ENCODE assay signal across 21 mouse cellular contexts in the genomic region with DNA sequence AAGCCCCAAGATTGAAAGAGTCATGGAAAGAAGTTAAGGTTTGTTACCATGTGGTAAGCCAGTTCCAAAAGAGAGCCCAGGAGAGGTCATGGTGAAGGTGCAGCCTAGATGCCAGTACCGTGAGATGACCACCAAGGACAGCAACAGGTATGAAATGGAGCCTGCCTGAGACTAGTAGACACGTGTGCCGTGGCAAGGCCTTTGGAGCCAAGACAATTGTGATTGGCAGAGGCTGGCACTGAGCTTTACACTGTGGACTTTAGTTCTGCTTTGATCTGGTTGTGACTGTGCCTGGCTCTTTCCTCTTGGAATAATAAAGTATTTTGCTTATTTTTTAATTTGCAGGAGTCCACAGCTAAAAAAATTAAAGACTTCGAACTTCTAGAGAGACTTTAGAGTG. TPM values are rescaled to one million over a fixed set of nuclear protein-coding genes. Genes with fewer than 3 reads are reported as not detected.
DNase-seq lines count a peak whose midpoint lies in the region; ATAC-seq and TF ChIP-seq lines count a peak whose summit lies in the region.
"Had no signal": no experiment of that assay in that cellular context is flagged by ENCODE, and none has a peak within 500 bp of the region (broad histone marks: within the 10 kb centered on the region; RNA-seq: fewer than 3 reads in every experiment).

No protein-coding gene starts in this region.

- H3K36me3 ChIP-seq in kidney, adult 2 months (ENCODE audit: control insufficient read depth, insufficient read depth, low read length): no peaks in the 10 kb centered on the region
- no peaks in the 10 kb centered on the region for H3K36me3 ChIP-seq in kidney, embryonic 14.5 days (ENCODE audit: control insufficient read depth, insufficient read depth, low read length)
- H3K36me3 ChIP-seq in stomach, postnatal 0 days (ENCODE audit: control insufficient read depth, insufficient read depth, low read length): no peaks in the 10 kb centered on the region
- H3K36me3 ChIP-seq: embryonic facial prominence, embryonic 10.5 days; heart, embryonic 15.5 days had no signal

- no peak overlapping the region for H3K9ac ChIP-seq in kidney, embryonic 14.5 days (ENCODE audit: low read depth, low read length)
- H3K9ac ChIP-seq in stomach, postnatal 0 days (ENCODE audit: low read length): no peak overlapping the region
- H3K9ac ChIP-seq: forebrain, embryonic 13.5 days; forebrain, postnatal 0 days; heart, embryonic 15.5 days had no signal

- peak; percentile 66 for DNase-seq in kidney, adult 2 months
- peak; percentile 60 to 66 for DNase-seq in kidney, postnatal 36 days
- no peak for DNase-seq in kidney, postnatal 14 days
- peak; percentile 13 for DNase-seq in brain, adult 2 months (ENCODE audit: low read depth, low spot score)
- peak; percentile 41 for DNase-seq in stomach, postnatal 0 days (ENCODE audit: low spot score)
- DNase-seq: adrenal gland, adult 2 months; adrenal gland, postnatal 25 days; cerebellum, adult 2 months; cerebellum, postnatal 10 days; forebrain, postnatal 0 days; gastrocnemius, postnatal 14 days; heart, adult 2 months; heart, postnatal 14 days had no signal

- H3K27ac ChIP-seq in kidney, adult 2 months (ENCODE audit: insufficient read depth, low read depth, low read length): no peak overlapping the region
- no peak overlapping the region for H3K27ac ChIP-seq in kidney, embryonic 14.5 days (ENCODE audit: low read depth, low read length)
- no peak overlapping the region for H3K27ac ChIP-seq in stomach, postnatal 0 days (replicated peaks)
- H3K27ac ChIP-seq: embryonic facial prominence, embryonic 10.5 days; forebrain, embryonic 13.5 days; heart, adult 2 months; heart, embryonic 15.5 days had no signal

- TF ChIP-seq EP300 in stomach, postnatal 0 days (optimal IDR thresholded peaks at IDR 0.05): no peak

- ATAC-seq in kidney, embryonic 14.5 days (ENCODE audit: low FRiP score, low TSS enrichment): no peak
- peak; percentile 83 for ATAC-seq in stomach, postnatal 0 days (ENCODE audit: low FRiP score, low TSS enrichment)
- ATAC-seq: activated CD4-positive, CD25-positive, alpha-beta regulatory T cell, adult 4 months; forebrain, embryonic 13.5 days; forebrain, postnatal 0 days; Patski had no signal

- TF ChIP-seq CTCF in kidney, adult 2 months (conservative IDR thresholded peaks at IDR 0.05; ENCODE audit: insufficient read depth, insufficient read length, low read depth, low read length): no peak
- no peak for TF ChIP-seq CTCF in stomach, postnatal 0 days (IDR thresholded peaks at IDR 0.05; ENCODE audit: low read depth)

- H3K27me3 ChIP-seq in kidney, adult 2 months (replicated peaks; ENCODE audit: control insufficient read depth, insufficient read depth, low read length): no peaks in the 10 kb centered on the region
- H3K27me3 ChIP-seq in kidney, embryonic 14.5 days (ENCODE audit: control insufficient read depth, insufficient read depth, low read length): no peaks in the 10 kb centered on the region
- H3K27me3 ChIP-seq in stomach, postnatal 0 days (ENCODE audit: control insufficient read depth, insufficient read depth, low read length): no peaks in the 10 kb centered on the region
- H3K27me3 ChIP-seq: CH12.LX; forebrain, embryonic 13.5 days; heart, embryonic 15.5 days; Patski had no signal

- H3K4me2 ChIP-seq in kidney, embryonic 14.5 days (replicated peaks; ENCODE audit: low read depth, low read length): no peak overlapping the region
- H3K4me2 ChIP-seq in stomach, postnatal 0 days (replicated peaks; ENCODE audit: low read depth): no peak overlapping the region
- H3K4me2 ChIP-seq: forebrain, embryonic 13.5 days; heart, embryonic 11.5 days; heart, embryonic 15.5 days had no signal

- H3K4me3 ChIP-seq in kidney, adult 2 months (ENCODE audit: insufficient read depth, low read depth, low read length): no peak overlapping the region
- no peak overlapping the region for H3K4me3 ChIP-seq in kidney, embryonic 14.5 days (ENCODE audit: low read length)
- H3K4me3 ChIP-seq in stomach, postnatal 0 days (ENCODE audit: low read depth, low read length): no peak overlapping the region
- H3K4me3 ChIP-seq: embryonic facial prominence, embryonic 10.5 days; forebrain, embryonic 13.5 days; heart, adult 2 months; heart, embryonic 15.5 days had no signal

- no peaks in the 10 kb centered on the region for H3K9me3 ChIP-seq in kidney, embryonic 14.5 days (ENCODE audit: control insufficient read depth, low read length)
- no peaks in the 10 kb centered on the region for H3K9me3 ChIP-seq in stomach, postnatal 0 days (ENCODE audit: control insufficient read depth, low read length)
- H3K9me3 ChIP-seq: embryonic facial prominence, embryonic 10.5 days; forebrain, embryonic 13.5 days; heart, embryonic 15.5 days had no signal

- peaks cover 4% of the 10 kb centered on the region; the same call in 1 of the 2 replicates for H3K4me1 ChIP-seq in kidney, adult 2 months (ENCODE audit: control insufficient read depth, insufficient read depth, low read length)
- no peaks in the 10 kb centered on the region for H3K4me1 ChIP-seq in kidney, embryonic 14.5 days (ENCODE audit: control insufficient read depth, insufficient read depth, low read length)
- no peaks in the 10 kb centered on the region for H3K4me1 ChIP-seq in stomach, postnatal 0 days (replicated peaks; ENCODE audit: control insufficient read depth, insufficient read depth)
- H3K4me1 ChIP-seq: embryonic facial prominence, embryonic 10.5 days; forebrain, embryonic 13.5 days; heart, embryonic 15.5 days had no signal

- WGBS in kidney, adult 2 months: 64% methylated on average over 4 of the region's 4 CpGs
- WGBS in kidney, embryonic 14.5 days: 91% methylated on average over 4 of the region's 4 CpGs
- 73% methylated on average over 4 of the region's 4 CpGs for WGBS in stomach, postnatal 0 days

- TF ChIP-seq POLR2A in kidney, adult 2 months (IDR thresholded peaks at IDR 0.05; ENCODE audit: low read depth, low read length): no peak

RNA-seq across cellular contexts. Expression of gene Atrn, which starts 21.7 kb away (rescaled TPM):
- 14.5 and 14.9 TPM in 2 replicates for polyA plus RNA-seq in kidney, adult 2 months (2012; rRNA removed)
- 8.2 and 11.6 TPM in 2 replicates for polyA plus RNA-seq in kidney, embryonic 14.5 days (2014; fragmentation: Nextera tagmentation; extraction: Ambion mirVana)
- 3.7 and 3.8 TPM in 2 replicates for polyA plus RNA-seq in stomach, postnatal 0 days (2015; fragmentation: Nextera tagmentation; extraction: Ambion mirVana)

RNA-seq across cellular contexts. Expression of gene 4930402H24Rik, which starts 21.8 kb away (rescaled TPM):
- polyA plus RNA-seq in kidney, adult 2 months (2012; rRNA removed): 70.2 and 91.4 TPM in 2 replicates
- polyA plus RNA-seq in kidney, embryonic 14.5 days (2014; fragmentation: Nextera tagmentation; extraction: Ambion mirVana): 20.6 and 35.0 TPM in 2 replicates
- polyA plus RNA-seq in stomach, postnatal 0 days (2015; fragmentation: Nextera tagmentation; extraction: Ambion mirVana): 10.0 and 11.2 TPM in 2 replicates
